Mouse (Mus musculus) hindbrain, embryonic 15.5 days (tissue): Measurements from ENCODE around the gene Trmt61a. TPM values are rescaled to one million over a fixed set of nuclear protein-coding genes. Genes with fewer than 3 reads are reported as not detected.

Source experiments
- ATAC-seq: fragments of 200-750 bp; cut with Nextera tagmentation; 2 replicates; pipeline ENCODE4 v1.8.0; 2017; ENCODE audit warnings: low read depth, moderate number of reproducible peaks, moderate TSS enrichment; ENCODE audit not compliant: low FRiP score
- H3K27ac ChIP-seq: fragments of 300-500 bp; sonication (generic); replicated peaks from 2 replicates; pipeline ENCODE4 v1.5.1; 2015; ENCODE audit warnings: mild to moderate bottlenecking, inconsistent platforms
- H3K27me3 ChIP-seq: fragments of 300-500 bp; sonication (generic); 2 replicates; pipeline ENCODE4 v1.6.1; 2015; ENCODE audit warnings: control low read depth, inconsistent platforms
- H3K36me3 ChIP-seq: fragments of 300-500 bp; sonication (generic); 2 replicates; pipeline ENCODE4 v1.6.1; 2015; ENCODE audit warnings: control low read depth, inconsistent platforms
- H3K4me1 ChIP-seq: fragments of 300-500 bp; sonication (generic); replicated peaks from 2 replicates; pipeline ENCODE4 v1.6.1; 2015; ENCODE audit warnings: control low read depth, inconsistent platforms
- H3K4me2 ChIP-seq: fragments of 300-500 bp; sonication (generic); 2 replicates; pipeline ENCODE4 v1.6.1; 2015; ENCODE audit warnings: moderate library complexity, mild to moderate bottlenecking, inconsistent platforms
- H3K4me3 ChIP-seq: fragments of 300-500 bp; sonication (generic); 2 replicates; pipeline ENCODE4 v1.5.1; 2015; ENCODE audit warnings: mild to moderate bottlenecking, inconsistent platforms
- H3K9ac ChIP-seq: fragments of 300-500 bp; sonication (generic); 2 replicates; pipeline ENCODE4 v1.6.1; 2015; ENCODE audit warnings: inconsistent platforms
- H3K9me3 ChIP-seq: fragments of 300-500 bp; sonication (generic); 2 replicates; pipeline ENCODE4 v1.6.1; 2016; ENCODE audit warnings: control low read depth, inconsistent platforms
- WGBS: fragments of 180-500 bp; shearing (Covaris S2); methylation state at CpG from one replicate; pipeline ENCODE4 v1.1.7; 2015; 5-methylcytosine and 5-hydroxymethylcytosine counted together
- polyA plus RNA-seq: library from polyadenylated mRNA; unstranded; fragments of >200 nt; fragmentation: Nextera tagmentation; extraction: Ambion mirVana; gene quantifications from 2 replicates; pipeline ENCODE4 v1.2.1, GENCODE M21; 2015

Gene Trmt61a
- polyA plus RNA-seq, 1 experiment from 2014 or later: 11.5 TPM

DNA sequence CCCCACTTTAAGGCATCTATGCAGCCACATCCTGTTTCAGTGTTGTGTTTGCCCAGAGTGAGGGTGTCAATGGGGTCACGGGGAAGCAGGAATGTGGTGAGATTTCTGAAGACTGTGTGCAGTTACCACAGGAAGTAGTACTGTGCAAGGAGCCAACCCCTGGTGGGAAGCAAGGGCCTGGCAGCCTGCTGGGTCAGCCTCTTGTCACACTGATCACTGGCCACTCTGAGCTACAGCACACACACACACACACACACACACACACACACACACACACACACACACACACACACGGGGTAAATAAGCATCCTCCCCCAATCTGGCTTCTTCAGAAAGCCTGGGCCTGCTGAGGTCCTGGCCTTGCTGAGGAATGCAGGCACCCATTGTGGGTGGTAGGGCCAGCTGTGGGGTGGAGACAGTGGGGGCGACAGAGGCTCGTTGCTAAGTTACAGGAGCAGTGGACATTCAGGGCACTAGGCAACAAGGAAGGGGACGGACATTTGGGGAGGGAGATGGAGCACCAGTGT lies 13.5 kb downstream of the Trmt61a start:
- ATAC-seq: peak; percentile 44
- WGBS: 5% methylated on average over 5 of the region's 5 CpGs
- Histone ChIP-seq H3K9me3 (no peaks in the 10 kb centered on the region), H3K4me3 (no peak overlapping the region), H3K4me2 (no peak overlapping the region), H3K27me3 (no peaks in the 10 kb centered on the region), H3K27ac (peak overlapping the region; percentile 86), H3K9ac (no peak overlapping the region), H3K36me3 (no peaks in the 10 kb centered on the region), H3K4me1 (peaks cover 81% of the 10 kb centered on the region)

DNA sequence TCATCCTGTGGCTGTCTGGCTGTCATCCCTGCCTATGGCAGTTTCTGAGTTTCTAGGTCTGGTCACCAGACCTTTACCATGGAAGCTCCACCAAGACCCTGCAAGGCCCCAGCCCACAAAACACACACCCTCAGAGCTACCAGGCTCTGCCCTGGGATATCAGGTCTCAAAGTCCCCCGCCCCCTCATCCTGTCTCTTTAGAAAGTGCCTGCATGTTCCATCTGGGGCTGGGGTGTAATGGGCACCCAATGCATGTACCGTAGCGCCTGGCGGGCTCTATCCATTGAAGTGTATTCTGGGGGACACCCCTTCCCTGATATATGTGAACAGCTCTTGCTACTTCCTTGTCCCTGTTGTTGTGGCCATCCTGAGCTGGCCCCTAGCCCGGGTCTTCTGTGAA lies 15.0 kb downstream of the Trmt61a start:
- H3K4me1 ChIP-seq: peaks cover 66% of the 10 kb centered on the region
- H3K36me3 ChIP-seq: no peaks in the 10 kb centered on the region
- no peaks in the 10 kb centered on the region for H3K9me3 ChIP-seq
- ATAC-seq: no peak
- 58% methylated on average over 5 of the region's 5 CpGs for WGBS
- H3K27me3 ChIP-seq: no peaks in the 10 kb centered on the region
- no peak overlapping the region for H3K4me3 ChIP-seq
- H3K4me2 ChIP-seq: no peak overlapping the region
- H3K27ac ChIP-seq: peak overlapping the region; percentile 86
- H3K9ac ChIP-seq: no peak overlapping the region

DNA sequence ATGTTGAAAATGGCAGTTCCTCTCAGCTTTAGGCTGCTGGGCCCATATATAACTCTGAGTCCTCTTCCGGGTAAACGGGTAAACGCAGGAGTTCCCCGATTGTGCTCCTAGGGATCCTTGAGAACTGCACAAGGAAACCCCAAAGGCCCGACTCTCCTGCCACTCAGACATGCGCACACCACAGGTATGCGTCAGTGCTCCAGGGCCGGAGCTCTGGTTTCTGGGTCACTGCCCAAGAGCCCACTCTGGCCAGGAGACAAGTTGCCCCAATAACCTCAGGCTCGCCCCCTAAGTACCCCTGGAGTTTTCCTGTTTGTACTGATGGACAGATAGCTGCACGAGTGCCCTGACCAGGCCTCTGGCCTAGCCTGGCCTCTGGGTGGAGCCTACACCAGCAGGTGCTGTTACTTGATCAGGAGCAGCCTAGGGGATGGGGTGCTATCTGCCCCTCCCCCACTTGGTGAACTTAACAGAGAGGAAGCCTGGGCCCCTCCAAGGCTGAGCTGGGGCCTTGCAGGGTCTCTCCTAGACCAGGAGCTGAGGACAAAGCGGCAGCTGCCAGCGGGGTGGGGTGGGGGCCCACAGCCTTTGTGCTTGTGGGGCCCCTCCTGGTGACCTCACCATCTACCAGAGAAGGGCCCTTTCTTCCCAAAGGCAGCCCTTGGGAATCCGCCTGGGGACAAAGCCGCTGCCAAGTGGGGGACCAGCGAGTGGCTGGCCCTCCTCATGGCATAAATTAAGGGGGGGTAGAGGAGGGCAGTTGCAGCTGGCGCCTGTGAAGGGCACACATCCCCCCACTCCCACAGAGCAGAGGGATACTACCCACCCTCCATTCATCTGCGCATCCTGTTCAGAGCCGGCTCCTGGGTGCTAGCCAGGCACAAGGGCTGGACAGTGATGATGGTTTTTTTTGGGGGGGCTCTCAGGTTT lies 15.7 kb downstream of the Trmt61a start:
- Histone ChIP-seq H3K4me3 (no peak overlapping the region), H3K9me3 (no peaks in the 10 kb centered on the region), H3K27ac (peak overlapping the region; percentile 86), H3K27me3 (no peaks in the 10 kb centered on the region), H3K36me3 (no peaks in the 10 kb centered on the region), H3K9ac (peak overlapping the region; percentile 3; the same call in 1 of the 2 replicates), H3K4me2 (peak overlapping the region; percentile 25), H3K4me1 (peaks cover 60% of the 10 kb centered on the region)
- WGBS: 10% methylated on average over 18 of the region's 18 CpGs
- peak; percentile 81 for ATAC-seq

DNA sequence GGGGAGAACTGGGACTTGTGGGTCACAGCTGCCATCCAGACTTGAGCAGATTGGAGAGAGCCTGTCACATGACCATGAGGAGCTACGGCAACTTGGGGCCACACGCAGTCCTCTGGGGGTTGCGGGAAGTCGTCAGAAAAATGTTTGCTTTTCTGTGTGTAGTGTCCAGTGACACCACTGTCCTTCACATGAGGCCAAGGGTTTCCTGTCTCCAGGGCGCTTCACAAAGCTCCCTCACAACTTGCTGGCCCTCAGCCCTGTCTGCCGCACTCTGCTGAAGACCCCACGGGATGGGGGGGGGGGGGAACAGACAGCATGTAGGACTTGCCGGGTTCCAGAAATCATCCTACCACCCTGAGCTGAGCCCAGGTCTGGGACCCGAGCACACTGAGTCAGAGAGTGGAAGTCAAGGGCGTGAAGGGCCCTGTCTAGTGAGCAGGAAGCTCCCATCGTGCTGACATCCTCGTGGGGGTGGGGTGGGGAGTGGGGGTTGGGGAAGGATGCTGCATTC lies 16.4 kb downstream of the Trmt61a start:
- Histone ChIP-seq H3K27ac (peak overlapping the region; percentile 86), H3K4me1 (peaks cover 60% of the 10 kb centered on the region), H3K4me3 (no peak overlapping the region), H3K27me3 (no peaks in the 10 kb centered on the region), H3K36me3 (no peaks in the 10 kb centered on the region), H3K4me2 (peak overlapping the region; percentile 25), H3K9ac (0 out of 2 replicates have a peak overlapping the region, but pooled peaks have one; percentile 3), H3K9me3 (no peaks in the 10 kb centered on the region)
- peak; percentile 60 for ATAC-seq
- WGBS: 1% methylated on average over 12 of the region's 12 CpGs

DNA sequence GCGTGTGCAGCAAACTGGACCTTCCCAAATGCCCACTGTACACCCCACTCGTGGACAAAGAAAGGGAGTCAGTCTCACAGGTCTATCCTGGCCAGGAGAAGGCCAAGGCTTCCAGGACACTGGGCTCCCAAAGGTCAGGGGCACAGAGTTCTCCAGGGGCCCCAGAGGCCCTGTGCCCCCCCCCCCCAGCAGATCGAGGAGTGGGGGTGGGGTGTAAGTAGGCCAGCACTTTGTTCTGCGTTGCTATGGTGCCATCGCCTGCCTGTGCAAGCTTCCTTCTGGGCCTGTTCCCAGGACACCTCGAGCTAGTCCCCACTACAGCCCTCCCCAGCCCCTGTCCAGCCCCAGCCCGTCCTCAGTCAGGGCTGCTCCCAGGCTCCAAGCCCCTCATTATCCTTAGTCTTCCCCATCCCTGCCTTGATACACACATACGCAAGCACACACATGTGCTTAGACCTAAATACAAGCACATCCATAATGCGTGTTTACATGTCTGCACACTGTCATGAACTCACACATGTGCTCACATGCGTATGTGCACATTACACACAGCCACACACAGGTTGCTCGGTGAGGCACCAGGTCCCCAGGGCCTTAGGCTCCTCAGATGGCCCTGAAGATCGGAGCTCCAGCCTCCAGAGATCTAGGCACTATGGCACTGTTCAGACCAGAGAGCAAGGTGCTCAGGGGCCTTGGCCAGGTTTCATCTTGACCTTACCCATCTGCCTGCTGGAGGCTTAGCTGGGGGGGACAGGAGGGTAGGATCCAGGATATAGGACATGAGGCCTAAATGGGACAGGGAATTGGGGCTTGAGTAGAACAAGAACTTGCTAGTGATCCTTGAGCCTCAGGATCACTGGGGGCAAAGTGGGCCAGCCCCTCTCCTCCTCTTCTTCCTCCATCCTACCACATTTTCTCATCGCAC lies 17.2 kb downstream of the Trmt61a start:
- Histone ChIP-seq H3K36me3 (no peaks in the 10 kb centered on the region), H3K27me3 (no peaks in the 10 kb centered on the region), H3K4me3 (no peak overlapping the region), H3K4me2 (peak overlapping the region; percentile 25), H3K9ac (no peak overlapping the region), H3K9me3 (no peaks in the 10 kb centered on the region), H3K4me1 (peaks cover 60% of the 10 kb centered on the region), H3K27ac (peak overlapping the region; percentile 86)
- 22% methylated on average over 13 of the region's 13 CpGs for WGBS
- ATAC-seq: peak; percentile 60

DNA sequence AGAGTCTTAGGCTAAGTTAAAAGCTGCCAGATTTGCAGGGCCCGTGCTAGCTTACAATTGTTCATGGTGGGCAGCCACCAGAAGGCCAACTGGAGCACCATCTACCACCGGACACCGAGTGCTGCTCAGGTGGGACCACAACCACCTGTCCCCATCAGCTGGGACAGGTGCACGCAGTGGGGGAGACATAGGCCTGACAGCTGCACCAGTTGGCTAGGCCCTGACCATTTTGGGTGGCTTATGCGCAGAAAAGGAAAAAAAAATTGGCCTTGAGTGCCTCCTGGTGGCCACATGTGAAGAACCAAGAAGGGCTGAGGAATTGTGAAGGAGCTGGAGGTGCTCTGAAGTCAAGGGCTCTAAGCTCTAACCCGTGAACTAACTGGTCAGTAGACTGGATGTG lies 18.3 kb downstream of the Trmt61a start:
- no peak for ATAC-seq
- no peak overlapping the region for H3K9ac ChIP-seq

DNA sequence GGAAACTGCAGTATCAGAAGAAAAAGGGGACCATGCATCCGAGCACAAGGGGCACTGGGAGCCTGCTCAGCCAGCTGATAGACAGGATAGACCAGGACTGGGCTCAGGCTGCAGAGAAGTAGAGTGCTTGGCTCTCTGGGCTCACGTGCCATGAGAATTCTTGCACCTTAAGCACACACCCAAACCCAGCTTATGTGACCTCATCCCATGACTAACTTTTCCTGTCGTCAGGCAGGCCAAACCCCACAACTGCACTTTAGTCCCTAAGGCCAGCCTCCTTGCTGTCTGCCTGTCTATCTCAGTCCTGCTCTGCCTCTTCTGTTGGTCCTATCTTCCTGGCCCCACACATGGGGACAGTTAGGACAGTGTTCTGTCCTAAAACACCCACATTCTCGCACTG lies 19.8 kb downstream of the Trmt61a start:
- WGBS: 75% methylated on average over 4 of the region's 4 CpGs
- no peaks in the 10 kb centered on the region for H3K9me3 ChIP-seq
- H3K27ac ChIP-seq: no peak overlapping the region
- peaks cover 36% of the 10 kb centered on the region for H3K4me1 ChIP-seq
- H3K4me3 ChIP-seq: no peak overlapping the region
- no peaks in the 10 kb centered on the region for H3K36me3 ChIP-seq
- H3K27me3 ChIP-seq: no peaks in the 10 kb centered on the region
- H3K9ac ChIP-seq: no peak overlapping the region
- H3K4me2 ChIP-seq: no peak overlapping the region
- no peak for ATAC-seq

More for the DNA sequence above, 18.3 kb downstream of the Trmt61a start:
- peaks cover 50% of the 10 kb centered on the region for H3K4me1 ChIP-seq
- peak overlapping the region; percentile 86 for H3K27ac ChIP-seq
- 16% methylated on average over 6 of the region's 6 CpGs for WGBS
- H3K36me3 ChIP-seq: no peaks in the 10 kb centered on the region
- no peaks in the 10 kb centered on the region for H3K27me3 ChIP-seq
- no peaks in the 10 kb centered on the region for H3K9me3 ChIP-seq
- no peak overlapping the region for H3K4me2 ChIP-seq
- no peak overlapping the region for H3K4me3 ChIP-seq

DNA sequence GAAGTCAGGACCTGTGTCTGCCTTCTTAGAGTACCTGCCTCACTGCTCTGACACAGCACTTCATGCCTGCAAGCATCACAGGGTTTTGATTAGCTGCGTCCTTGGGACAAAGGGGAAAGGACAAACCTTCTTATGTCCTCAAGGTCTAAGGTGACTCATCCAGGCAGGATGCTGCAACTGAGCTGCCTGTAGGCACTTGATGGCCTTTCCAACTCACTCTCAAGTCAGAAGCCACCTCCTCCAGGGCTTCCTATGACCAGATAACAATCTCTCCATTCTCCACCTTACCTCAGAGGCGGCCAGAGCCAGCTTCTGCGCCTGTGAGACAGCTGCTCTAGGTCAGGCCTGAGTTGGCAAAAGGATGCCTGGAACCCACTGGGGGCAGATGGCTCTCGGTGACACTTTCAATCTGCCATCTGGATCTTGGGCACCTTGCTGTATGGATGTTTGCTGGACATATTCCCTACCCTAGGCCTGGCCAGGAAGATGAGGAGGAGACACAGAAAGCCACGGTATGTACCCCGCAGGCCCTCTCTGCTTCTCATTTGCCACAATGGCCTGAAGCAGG lies 20.5 kb downstream of the Trmt61a start:
- Histone ChIP-seq H3K4me2 (no peak overlapping the region), H3K27me3 (no peaks in the 10 kb centered on the region), H3K27ac (no peak overlapping the region), H3K36me3 (no peaks in the 10 kb centered on the region), H3K4me1 (peaks cover 28% of the 10 kb centered on the region), H3K9ac (no peak overlapping the region), H3K9me3 (no peaks in the 10 kb centered on the region), H3K4me3 (no peak overlapping the region)
- no peak for ATAC-seq
- 60% methylated on average over 6 of the region's 6 CpGs for WGBS

DNA sequence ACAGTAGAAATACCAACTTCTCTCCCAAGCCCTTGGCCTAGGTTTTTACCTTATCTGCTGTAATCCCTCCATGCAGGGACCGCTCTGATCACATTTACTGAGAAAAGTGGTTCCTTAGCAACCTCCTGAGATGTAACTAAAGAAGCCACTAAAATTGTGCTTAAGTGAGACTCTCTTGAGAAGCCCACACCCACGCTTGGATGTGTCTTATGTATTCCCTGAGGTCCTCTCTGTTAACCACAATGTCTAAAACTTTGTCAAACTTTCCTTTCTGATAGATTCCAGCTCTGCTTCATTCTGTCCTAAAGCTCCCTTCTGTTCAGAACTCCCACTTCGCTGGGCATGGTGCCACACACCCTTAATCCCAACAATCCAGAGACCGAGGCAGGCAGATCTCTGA lies 21.6 kb downstream of the Trmt61a start:
- whole genome bisulfite sequencing: 87% methylated on average over 4 of the region's 4 CpGs
- H3K9ac ChIP-seq: no peak overlapping the region

DNA sequence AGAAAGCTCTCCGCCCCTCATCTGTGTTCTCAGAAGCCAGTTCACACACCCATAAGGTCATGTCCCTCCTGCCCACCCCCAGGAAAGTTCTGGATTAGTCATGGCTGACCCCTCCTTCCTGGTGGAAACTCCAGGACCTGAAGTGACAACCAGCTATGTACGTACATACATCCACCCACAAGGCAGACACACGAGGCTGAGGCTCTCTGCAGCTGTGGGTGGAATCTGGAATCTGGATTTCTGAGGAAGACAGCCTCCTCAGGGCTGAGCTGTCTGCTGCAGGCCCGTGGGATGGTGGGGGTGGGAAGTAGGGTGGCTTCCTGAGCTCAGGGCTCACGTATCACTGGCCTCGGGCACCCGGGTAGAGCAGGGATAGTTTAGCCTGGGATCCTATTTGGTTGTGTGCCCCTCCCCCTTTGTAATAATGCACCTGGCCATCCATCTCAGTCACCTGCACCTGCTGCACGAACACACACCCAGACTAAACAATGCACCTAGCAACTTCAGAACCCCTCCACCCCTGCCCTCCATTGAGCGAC lies 23.1 kb downstream of the Trmt61a start:
- H3K4me1 ChIP-seq: peaks cover 11% of the 10 kb centered on the region
- H3K9ac ChIP-seq: no peak overlapping the region
- no peaks in the 10 kb centered on the region for H3K36me3 ChIP-seq
- H3K27ac ChIP-seq: no peak overlapping the region
- ATAC-seq: no peak
- no peak overlapping the region for H3K4me2 ChIP-seq
- no peaks in the 10 kb centered on the region for H3K27me3 ChIP-seq
- WGBS: 72% methylated on average over 9 of the region's 9 CpGs
- H3K9me3 ChIP-seq: no peaks in the 10 kb centered on the region
- no peak overlapping the region for H3K4me3 ChIP-seq

More for the DNA sequence above, 21.6 kb downstream of the Trmt61a start:
- Histone ChIP-seq H3K27ac (no peak overlapping the region), H3K36me3 (no peaks in the 10 kb centered on the region), H3K4me1 (peaks cover 20% of the 10 kb centered on the region), H3K4me2 (no peak overlapping the region), H3K4me3 (no peak overlapping the region), H3K9me3 (no peaks in the 10 kb centered on the region), H3K27me3 (no peaks in the 10 kb centered on the region)
- ATAC-seq: no peak

DNA sequence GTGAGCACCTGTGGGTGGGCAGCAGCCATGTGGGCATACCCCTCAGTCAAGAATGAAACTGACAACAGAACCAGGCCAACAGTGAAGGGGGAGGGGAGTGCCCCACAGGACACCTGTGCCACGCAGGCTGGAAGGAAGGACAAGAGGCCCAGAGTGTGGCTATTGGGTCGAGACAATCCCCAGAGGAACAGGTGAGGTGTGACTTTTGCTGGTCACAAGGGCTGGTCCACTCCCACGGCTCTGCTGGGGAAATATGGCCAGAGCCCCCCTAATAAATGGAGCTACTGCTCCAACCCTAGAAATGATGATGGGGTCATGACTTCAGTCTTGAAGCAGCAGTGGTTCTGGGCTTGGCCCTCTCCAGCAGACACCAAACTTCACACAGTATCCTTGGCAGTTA lies 25.4 kb downstream of the Trmt61a start:
- Histone ChIP-seq H3K4me2 (no peak overlapping the region), H3K9me3 (no peaks in the 10 kb centered on the region), H3K9ac (no peak overlapping the region), H3K27me3 (no peaks in the 10 kb centered on the region), H3K4me3 (no peak overlapping the region), H3K4me1 (peaks cover 9% of the 10 kb centered on the region), H3K36me3 (peaks cover 9% of the 10 kb centered on the region; the same call in 1 of the 2 replicates), H3K27ac (no peak overlapping the region)
- 82% methylated on average over 3 of the region's 3 CpGs for WGBS
- ATAC-seq: no peak
